Mouse (Mus musculus): ENCODE data around the gene Kif22.

The Kif22 gene

GRCm38 (mm10) chr7:127022528-127023271 is 19.6 kb downstream of the Kif22 start:
- TF ChIP-seq GATA4 (IDR thresholded peaks at IDR 0.05; ENCODE audit: insufficient replicate concordance, low read length), result no peak

GRCm38 (mm10) chr7:127021563-127022527 is 20.4 kb downstream of the Kif22 start:
- TF ChIP-seq GATA4 (IDR thresholded peaks at IDR 0.05; ENCODE audit: insufficient replicate concordance, low read length), result no peak

GRCm38 (mm10) chr7:127020901-127021562 is 21.2 kb downstream of the Kif22 start, which contains the start of the genes Gm42742 and Prrt2:
Gm42742 (minus strand) TSS chr7:127021097.
Prrt2 (minus strand) TSS chr7:127021211.
- no peak for TF ChIP-seq GATA4 (IDR thresholded peaks at IDR 0.05; ENCODE audit: insufficient replicate concordance, low read length)

- TF ChIP-seq GATA4 (IDR thresholded peaks at IDR 0.05; ENCODE audit: insufficient replicate concordance, low read length), result no peak
Measured at GRCm38 (mm10) chr7:127020491-127020890, 21.8 kb downstream of the Kif22 start.

- TF ChIP-seq GATA4 (IDR thresholded peaks at IDR 0.05; ENCODE audit: insufficient replicate concordance, low read length), result no peak
Measured at GRCm38 (mm10) chr7:127020031-127020430, 22.2 kb downstream of the Kif22 start.

- no peak for TF ChIP-seq GATA4 (IDR thresholded peaks at IDR 0.05; ENCODE audit: insufficient replicate concordance, low read length)
Measured at GRCm38 (mm10) chr7:127019306-127019960, 22.8 kb downstream of the Kif22 start.

- TF ChIP-seq GATA4 (IDR thresholded peaks at IDR 0.05; ENCODE audit: insufficient replicate concordance, low read length), result no peak
Measured at GRCm38 (mm10) chr7:127018416-127019305, 23.6 kb downstream of the Kif22 start.

- no peak for TF ChIP-seq GATA4 (IDR thresholded peaks at IDR 0.05; ENCODE audit: insufficient replicate concordance, low read length)
Measured at GRCm38 (mm10) chr7:127017950-127018345, 24.3 kb downstream of the Kif22 start.

- TF ChIP-seq GATA4 (IDR thresholded peaks at IDR 0.05; ENCODE audit: insufficient replicate concordance, low read length), result no peak
Measured at GRCm38 (mm10) chr7:127016971-127017949, 25.0 kb downstream of the Kif22 start, which contains the start of gene Pagr1a. Pagr1a (minus strand) TSS chr7:127017352.

- TF ChIP-seq GATA4 (IDR thresholded peaks at IDR 0.05; ENCODE audit: insufficient replicate concordance, low read length), result no peak
Measured at GRCm38 (mm10) chr7:127016486-127016938, 25.8 kb downstream of the Kif22 start.

- TF ChIP-seq GATA4 (IDR thresholded peaks at IDR 0.05; ENCODE audit: insufficient replicate concordance, low read length), result no peak
Measured at GRCm38 (mm10) chr7:127016481-127016485, 26.0 kb downstream of the Kif22 start, which contains the start of gene Pagr1b. Pagr1b (minus strand) TSS chr7:127016484.

- TF ChIP-seq GATA4 (IDR thresholded peaks at IDR 0.05; ENCODE audit: insufficient replicate concordance, low read length), result no peak
Measured at GRCm38 (mm10) chr7:127016081-127016480, 26.2 kb downstream of the Kif22 start.

GRCm38 (mm10) chr7:127014993-127015392 is 27.3 kb downstream of the Kif22 start:
- no peak for TF ChIP-seq GATA4 (IDR thresholded peaks at IDR 0.05; ENCODE audit: insufficient replicate concordance, low read length)
